Mouse (Mus musculus): ENCODE measurements at regions not wholly inside any gene's neighbourhood (a gene's known extent, or its start where the extent isn't known, plus 50 kb on each side); places are given as distances from the start of the nearest gene placed in this dataset.

GRCm38 (mm10) chr13:97584045-97584444 is 176.4 kb downstream of the Gm10260 start:
- TF ChIP-seq POLR2A (IDR thresholded peaks at IDR 0.05; ENCODE audit: borderline replicate concordance, extremely low read depth, insufficient read depth, insufficient read length, poor library complexity, severe bottlenecking) (no peak), CTCF (IDR thresholded peaks at IDR 0.05; ENCODE audit: borderline replicate concordance, extremely low read depth, insufficient read depth, insufficient read length) (no peak)
